Mouse (Mus musculus) stomach, embryonic 14.5 days (tissue): ENCODE data around the gene Egfl8. TPM values are rescaled to one million over a fixed set of nuclear protein-coding genes. Genes with fewer than 3 reads are reported as not detected.
A peak's percentile ranks its signal among the peaks of the same experiment; 100 is the strongest.

Experiments
- ATAC-seq: fragments of 200-750 bp; cut with Nextera tagmentation; 2 replicates; pipeline ENCODE4 v1.8.0; 2017; ENCODE audit warnings: low read depth, moderate TSS enrichment; ENCODE audit not compliant: insufficient number of reproducible peaks, insufficient read depth, low FRiP score
- H3K27ac ChIP-seq: fragments of 300-500 bp; sonication (generic); 2 replicates; pipeline ENCODE4 v1.5.1; 2014; ENCODE audit warnings: mild to moderate bottlenecking, low read length, moderate library complexity, mixed read lengths
- H3K27me3 ChIP-seq: fragments of 300-500 bp; sonication (generic); 2 replicates; pipeline ENCODE4 v1.6.1; 2014; ENCODE audit warnings: low read length, control low read depth, mixed read lengths; ENCODE audit not compliant: control insufficient read depth, insufficient read depth
- H3K36me3 ChIP-seq: fragments of 300-500 bp; sonication (generic); 2 replicates; pipeline ENCODE4 v1.6.1; 2014; ENCODE audit warnings: mild to moderate bottlenecking, control low read depth, low read length, moderate library complexity, mixed read lengths; ENCODE audit not compliant: control insufficient read depth, insufficient read depth
- H3K4me1 ChIP-seq: fragments of 300-500 bp; sonication (generic); 2 replicates; pipeline ENCODE4 v1.6.1; 2014; ENCODE audit warnings: low read length, control low read depth, mixed read lengths; ENCODE audit not compliant: control insufficient read depth, insufficient read depth
- H3K4me2 ChIP-seq: fragments of 300-500 bp; sonication (generic); replicated peaks from 2 replicates; pipeline ENCODE4 v1.6.1; 2014; ENCODE audit warnings: low read depth, low read length, control low read depth
- H3K4me3 ChIP-seq: fragments of 300-500 bp; sonication (generic); 2 replicates; pipeline ENCODE4 v1.5.1; 2014; ENCODE audit warnings: low read depth, low read length, control low read depth
- H3K9ac ChIP-seq: fragments of 300-500 bp; sonication (generic); replicated peaks from 2 replicates; pipeline ENCODE4 v1.6.1; 2014; ENCODE audit warnings: low read depth, mild to moderate bottlenecking, control low read depth, low read length, moderate library complexity, mixed read lengths
- H3K9me3 ChIP-seq: fragments of 300-500 bp; sonication (generic); 2 replicates; pipeline ENCODE4 v1.6.1; 2016; ENCODE audit warnings: low read depth, low read length, control low read depth; ENCODE audit not compliant: control insufficient read depth
- WGBS: fragments of 180-500 bp; shearing (Covaris S2); extraction: QIAGEN DNeasy Blood & Tissue Kit; methylation state at CpG from one replicate; pipeline ENCODE4 v1.1.7; 2014; 5-methylcytosine and 5-hydroxymethylcytosine counted together
- polyA plus RNA-seq: library from polyadenylated mRNA; unstranded; fragments of >200 nt; fragmentation: Nextera tagmentation; extraction: Ambion mirVana; gene quantifications from 2 replicates; pipeline ENCODE4 v1.2.1, GENCODE M21; 2014

Egfl8 gene
- polyA plus RNA-seq, 1 experiment from 2014 or later: 4.2 TPM

DNA sequence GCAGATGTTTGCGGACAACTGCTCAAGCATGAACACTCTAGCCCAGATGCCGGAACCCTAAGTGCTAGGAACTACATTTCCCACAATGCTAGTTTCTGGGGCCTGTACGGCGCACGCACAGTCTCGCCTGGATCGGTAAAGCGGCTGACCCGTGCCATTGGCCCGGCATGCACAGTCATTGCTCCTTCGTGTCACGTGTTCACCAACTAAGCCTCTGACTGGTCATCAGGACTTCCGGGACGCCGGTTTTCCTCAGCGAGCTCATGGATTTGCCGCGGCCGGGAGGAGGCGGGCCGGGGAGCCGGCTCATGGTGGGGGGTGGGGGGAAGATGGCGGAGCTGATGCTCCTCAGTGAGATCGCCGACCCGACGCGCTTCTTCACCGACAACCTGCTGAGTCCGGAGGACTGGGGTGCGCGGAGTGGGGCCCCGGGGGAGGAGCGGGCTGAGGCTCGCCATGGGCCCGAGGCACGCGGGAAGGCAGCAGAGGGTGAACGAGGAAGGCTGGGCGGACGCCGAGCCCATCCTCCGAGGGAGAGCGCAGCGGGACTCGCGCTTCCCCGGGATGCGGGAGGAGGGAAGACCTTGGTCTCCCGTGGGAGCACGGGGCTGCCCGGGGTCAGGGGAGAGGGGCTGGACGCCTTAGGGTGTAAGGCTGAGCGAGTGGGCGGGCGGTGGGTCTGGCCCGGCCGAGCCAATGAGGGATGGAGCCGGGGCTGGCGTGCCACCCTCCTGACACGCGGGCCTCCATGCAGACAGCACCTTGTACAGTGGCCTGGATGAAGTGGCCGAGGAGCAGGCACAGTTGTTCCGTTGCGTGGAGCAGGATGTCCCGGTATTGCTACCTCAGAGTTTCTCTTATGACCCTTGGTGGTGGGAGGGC, 31.4 kb upstream of the Egfl8 start, which contains the start of gene Atf6b:
Gene Atf6b, plus strand, starts transcription at position 241 of the 882 bp plus-strand sequence.
- peak; percentile 97 for ATAC-seq
- H3K4me2 ChIP-seq: peak within 1 kb of the TSS; percentile 91
- peak within 1 kb of the TSS; percentile 91 for H3K4me3 ChIP-seq
- no peaks in the 10 kb centered on the region for H3K9me3 ChIP-seq
- H3K27me3 ChIP-seq: no peaks in the 10 kb centered on the region
- 1% methylated on average over 64 of the region's 66 CpGs for WGBS
- H3K36me3 ChIP-seq: peaks cover 27% of the 10 kb centered on the region
- peak within 1 kb of the TSS; percentile 49 for H3K27ac ChIP-seq
- peaks cover 6% of the 10 kb centered on the region; the same call in 1 of the 2 replicates for H3K4me1 ChIP-seq
- peak within 1 kb of the TSS; percentile 84 for H3K9ac ChIP-seq

- H3K27me3 ChIP-seq: no peaks in the 10 kb centered on the region
- no peaks in the 10 kb centered on the region for H3K9me3 ChIP-seq
- H3K36me3 ChIP-seq: peaks cover 15% of the 10 kb centered on the region
- WGBS: 88% methylated on average over 30 of the region's 30 CpGs
- H3K4me3 ChIP-seq: 0 out of 2 replicates have a peak overlapping the region, but pooled peaks have one; percentile 91
- H3K9ac ChIP-seq: no peak overlapping the region
- H3K4me1 ChIP-seq: peaks cover 8% of the 10 kb centered on the region; the same call in 1 of the 2 replicates
- H3K4me2 ChIP-seq: no peak overlapping the region
- ATAC-seq: no peak
- no peak overlapping the region for H3K27ac ChIP-seq
Measured at GRCm38 (mm10) chr17:34645831-34646511, 30.2 kb upstream of the Egfl8 start.

- WGBS: 49% methylated on average over 10 of the region's 10 CpGs
- peak overlapping the region; percentile 56; the same call in 1 of the 2 replicates for H3K9ac ChIP-seq
- peaks cover 8% of the 10 kb centered on the region for H3K36me3 ChIP-seq
- peak overlapping the region; percentile 60 for H3K4me2 ChIP-seq
- H3K27ac ChIP-seq: no peak overlapping the region
- H3K9me3 ChIP-seq: no peaks in the 10 kb centered on the region
- no peaks in the 10 kb centered on the region for H3K27me3 ChIP-seq
- ATAC-seq: no peak
- H3K4me3 ChIP-seq: peak overlapping the region; percentile 52
- peaks cover 14% of the 10 kb centered on the region; the same call in 1 of the 2 replicates for H3K4me1 ChIP-seq
Measured at GRCm38 (mm10) chr17:34645256-34645829, 29.6 kb upstream of the Egfl8 start.

GRCm38 (mm10) chr17:34644608-34645007, 28.8 kb upstream of the Egfl8 start, which contains the start of gene Fkbpl:
Gene Fkbpl, plus strand, starts transcription at chr17:34644764.
- under 1% methylated on average over 16 of the region's 16 CpGs for WGBS
- Histone ChIP-seq H3K4me3 (peak within 1 kb of the TSS; percentile 52), H3K4me2 (peak within 1 kb of the TSS; percentile 60), H3K9ac (peak within 1 kb of the TSS; percentile 56), H3K27ac (peak within 1 kb of the TSS; percentile 63; the same call in 1 of the 2 replicates), H3K27me3 (no peaks in the 10 kb centered on the region), H3K4me1 (peaks cover 14% of the 10 kb centered on the region; the same call in 1 of the 2 replicates), H3K36me3 (peaks cover 3% of the 10 kb centered on the region; the same call in 1 of the 2 replicates), H3K9me3 (no peaks in the 10 kb centered on the region)
- ATAC-seq: peak; percentile 82

DNA sequence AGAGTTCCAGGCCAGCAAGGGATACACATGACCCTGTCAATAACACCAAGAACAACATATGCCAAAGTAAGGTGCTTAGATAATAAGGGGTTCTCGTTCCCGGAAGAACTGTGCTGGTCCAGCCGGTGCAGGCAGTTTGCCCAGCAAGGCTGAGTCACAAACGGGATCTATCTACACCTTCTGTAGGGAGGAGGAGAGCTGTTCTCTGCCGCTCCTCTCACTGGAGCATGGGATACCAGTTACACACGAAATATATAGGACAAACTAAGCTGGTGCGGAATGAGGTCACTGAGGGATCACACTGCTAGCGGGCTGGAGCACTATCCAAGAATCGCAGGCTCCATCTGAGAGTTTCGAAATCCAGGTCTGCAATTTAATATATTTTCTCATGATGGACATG, 28.2 kb upstream of the Egfl8 start:
- Histone ChIP-seq H3K4me1 (peaks cover 14% of the 10 kb centered on the region; the same call in 1 of the 2 replicates), H3K9me3 (no peaks in the 10 kb centered on the region), H3K36me3 (no peaks in the 10 kb centered on the region), H3K9ac (no peak overlapping the region), H3K4me3 (no peak overlapping the region), H3K27me3 (no peaks in the 10 kb centered on the region), H3K4me2 (no peak overlapping the region), H3K27ac (no peak overlapping the region)
- 85% methylated on average over 10 of the region's 10 CpGs for WGBS
- ATAC-seq: no peak

DNA sequence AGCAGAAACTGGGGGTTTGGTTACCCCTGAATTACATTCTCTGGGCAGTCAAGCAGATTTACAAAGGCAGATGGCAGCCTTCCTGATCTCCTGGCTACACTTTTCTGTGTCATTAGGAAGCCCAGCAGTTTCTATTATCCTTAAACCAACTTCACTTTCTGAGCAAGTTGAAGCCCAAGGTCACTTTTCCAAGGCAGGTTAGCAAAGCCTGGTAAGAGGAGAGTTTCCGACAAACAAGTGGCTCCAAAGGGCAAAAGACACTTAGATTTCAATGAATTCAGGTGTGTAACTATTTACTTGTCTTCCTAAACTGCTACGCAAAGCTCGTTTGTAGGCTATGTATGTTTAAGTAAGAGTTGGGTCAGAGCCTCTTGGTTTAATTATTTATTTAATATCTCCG, 27.6 kb upstream of the Egfl8 start:
- H3K4me1 ChIP-seq: peaks cover 14% of the 10 kb centered on the region; the same call in 1 of the 2 replicates
- no peaks in the 10 kb centered on the region for H3K9me3 ChIP-seq
- H3K27ac ChIP-seq: no peak overlapping the region
- no peaks in the 10 kb centered on the region for H3K36me3 ChIP-seq
- no peak overlapping the region for H3K9ac ChIP-seq
- no peaks in the 10 kb centered on the region for H3K27me3 ChIP-seq
- 87% methylated on average over 4 of the region's 4 CpGs for WGBS
- no peak overlapping the region for H3K4me2 ChIP-seq
- H3K4me3 ChIP-seq: no peak overlapping the region
- no peak for ATAC-seq

- H3K9me3 ChIP-seq: no peaks in the 10 kb centered on the region
- ATAC-seq: no peak
- H3K4me1 ChIP-seq: peaks cover 7% of the 10 kb centered on the region; the same call in 1 of the 2 replicates
- H3K36me3 ChIP-seq: no peaks in the 10 kb centered on the region
- no peak overlapping the region for H3K9ac ChIP-seq
- 84% methylated on average over 3 of the region's 3 CpGs for WGBS
- H3K4me3 ChIP-seq: no peak overlapping the region
- H3K27ac ChIP-seq: no peak overlapping the region
- H3K4me2 ChIP-seq: no peak overlapping the region
- no peaks in the 10 kb centered on the region for H3K27me3 ChIP-seq
Measured at GRCm38 (mm10) chr17:34641945-34642344, 26.2 kb upstream of the Egfl8 start.
